Mouse (Mus musculus): ENCODE data around the gene Rin3. TPM values are rescaled to one million over a fixed set of nuclear protein-coding genes. Genes with fewer than 3 reads are reported as not detected.

The Rin3 gene
- total and polyA plus RNA-seq, 3 experiments, result 17.5 to 38.9 TPM; not detected in 1

DNA sequence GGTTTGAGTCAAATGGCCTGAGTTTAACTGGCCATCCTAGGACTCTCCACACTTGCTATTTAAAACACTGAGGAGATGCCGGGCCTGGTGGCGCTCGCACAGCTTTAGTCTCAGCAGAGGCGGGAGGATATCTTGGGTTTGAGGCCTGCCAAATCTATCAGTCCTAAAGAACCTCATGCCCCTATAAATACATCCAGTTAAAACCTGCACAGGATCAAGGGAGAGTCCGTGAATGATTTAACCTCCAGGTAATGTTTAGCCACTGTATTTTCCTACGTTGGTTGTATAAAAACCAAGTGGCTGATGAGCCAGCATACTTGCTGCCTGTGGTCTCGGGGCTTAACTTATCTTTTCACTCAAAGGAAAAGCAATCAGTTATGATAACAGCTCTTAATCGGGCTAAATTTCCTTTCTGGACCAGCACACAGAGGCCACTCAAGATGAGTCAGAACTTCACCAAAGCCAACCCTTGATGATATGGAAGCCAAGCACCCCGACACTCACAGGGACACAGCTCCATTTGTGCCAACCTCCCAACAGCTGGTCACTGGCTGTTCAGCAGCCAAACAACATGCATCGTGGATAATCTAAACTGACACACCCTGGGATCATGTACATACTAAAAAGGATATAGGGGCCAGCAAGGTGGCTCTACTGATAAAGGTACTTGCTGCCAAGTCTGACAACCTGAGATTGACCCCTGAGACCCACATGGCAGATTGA, 137.5 kb downstream of the Rin3 start:
- peak overlapping the region; percentile 42 for H3K27ac ChIP-seq (ENCODE audit: control insufficient read depth, low read depth, low read length)
- DNase-seq (ENCODE audit: low read depth, low spot score), result peak; percentile 70
- H3K79me2 ChIP-seq (ENCODE audit: control insufficient read depth, insufficient read depth, low read length, poor library complexity), result no peaks in the 10 kb centered on the region
- no peaks in the 10 kb centered on the region for H3K9me3 ChIP-seq (replicated peaks; ENCODE audit: insufficient read depth, low read length)
- H3K4me3 ChIP-seq (ENCODE audit: control insufficient read depth in 1 of 2, insufficient read depth in 1 of 2, low read depth in 2 of 2, low read length in 2 of 2), result no peak overlapping the region
- no peak for TF ChIP-seq CHD2 (IDR thresholded peaks at IDR 0.05; ENCODE audit: low read length)
- TF ChIP-seq UBTF (IDR thresholded peaks at IDR 0.05; ENCODE audit: borderline replicate concordance, insufficient read depth, low read depth, low read length), result no peak
- peak; percentile 88 for TF ChIP-seq TAL1 (IDR thresholded peaks at IDR 0.05; ENCODE audit: low read length)
- TF ChIP-seq ELF1 (IDR thresholded peaks at IDR 0.05; ENCODE audit: low read depth, low read length), result no peak
- no peak for TF ChIP-seq BHLHE40 (IDR thresholded peaks at IDR 0.05; ENCODE audit: borderline replicate concordance, low read depth, low read length)
- TF ChIP-seq ZMIZ1 (IDR thresholded peaks at IDR 0.05; ENCODE audit: low read depth, low read length), result no peak
- TF ChIP-seq USF1 (IDR thresholded peaks at IDR 0.05; ENCODE audit: low read depth, low read length), result no peak
- no peak for TF ChIP-seq NRF1 (IDR thresholded peaks at IDR 0.05; ENCODE audit: insufficient read depth, low read depth, low read length, poor library complexity, severe bottlenecking)
- TF ChIP-seq MYC (IDR thresholded peaks at IDR 0.05; ENCODE audit: low read depth, low read length), result no peak
- TF ChIP-seq KAT2A (conservative IDR thresholded peaks at IDR 0.05; ENCODE audit: low read depth, low read length), result no peak
- peak; percentile 45; the same call in 1 of the 2 replicates for TF ChIP-seq RCOR1 (IDR thresholded peaks at IDR 0.05; ENCODE audit: low read depth, low read length)
- no peak for TF ChIP-seq MEF2A (IDR thresholded peaks at IDR 0.05; ENCODE audit: extremely low read depth, insufficient replicate concordance, low read depth, low read length, poor library complexity, severe bottlenecking)
- no peak for TF ChIP-seq POLR2AphosphoS5 (IDR thresholded peaks at IDR 0.05; ENCODE audit: borderline replicate concordance, low read depth, low read length)
- no peak for TF ChIP-seq GABPA (IDR thresholded peaks at IDR 0.05; ENCODE audit: low read depth, low read length)
- TF ChIP-seq TCF12 (IDR thresholded peaks at IDR 0.05; ENCODE audit: low read depth, low read length), result peak; percentile 80
- TF ChIP-seq MYB (IDR thresholded peaks at IDR 0.05; ENCODE audit: low read depth, low read length), result no peak
- TF ChIP-seq EP300 (IDR thresholded peaks at IDR 0.05; ENCODE audit: low read depth in 1 of 2, low read length in 2 of 2), result peak; percentile 65 to 68; a peak in 3 of 4 replicates
- no peak for TF ChIP-seq CTCF (IDR thresholded peaks at IDR 0.05 in 2 of 3, conservative IDR thresholded peaks at IDR 0.05 in 1 of 3; ENCODE audit: control insufficient read depth in 1 of 3, insufficient read depth in 1 of 3, low read depth in 2 of 3, low read length in 3 of 3, poor library complexity in 1 of 3, severe bottlenecking in 1 of 3)
- no peak for TF ChIP-seq MAX (IDR thresholded peaks at IDR 0.05; ENCODE audit: low read length)
- no peak for TF ChIP-seq ZNF384 (IDR thresholded peaks at IDR 0.05; ENCODE audit: low read depth, low read length)
- TF ChIP-seq ETS1 (IDR thresholded peaks at IDR 0.05; ENCODE audit: low read depth, low read length), result peak; percentile 80; the same call in 1 of the 2 replicates
- TF ChIP-seq MAFK (IDR thresholded peaks at IDR 0.05; ENCODE audit: borderline replicate concordance, low read depth, low read length), result no peak
- TF ChIP-seq JUND (IDR thresholded peaks at IDR 0.05; ENCODE audit: low read depth, low read length), result no peak
- TF ChIP-seq GATA1 (IDR thresholded peaks at IDR 0.05; ENCODE audit: low read depth, low read length), result peak; percentile 89
- TF ChIP-seq RAD21 (IDR thresholded peaks at IDR 0.05; ENCODE audit: low read depth, low read length), result no peak
- no peak for TF ChIP-seq CHD1 (IDR thresholded peaks at IDR 0.05; ENCODE audit: low read depth, low read length)
- TF ChIP-seq NELFE (IDR thresholded peaks at IDR 0.05; ENCODE audit: low read depth, low read length), result no peak
- H3K36me3 ChIP-seq (ENCODE audit: control insufficient read depth in 1 of 2, insufficient read depth in 2 of 2, low read length in 2 of 2), result peaks cover 0 to 19% of the 10 kb centered on the region in 2 experiments; a peak in 2 of 4 replicates
- H3K27me3 ChIP-seq (ENCODE audit: control insufficient read depth in 1 of 2, insufficient read depth in 2 of 2, low read length in 2 of 2), result no peaks in the 10 kb centered on the region
- peaks cover 7 to 20% of the 10 kb centered on the region in 2 experiments for H3K4me1 ChIP-seq (ENCODE audit: control insufficient read depth in 1 of 2, insufficient read depth in 2 of 2, low read length in 2 of 2)
- H3K9ac ChIP-seq (ENCODE audit: control insufficient read depth, low read depth, low read length, poor library complexity, severe bottlenecking), result no peak overlapping the region

Data from MEL (cell line).